Mouse (Mus musculus): ENCODE data around the gene Rhot1. TPM values are rescaled to one million over a fixed set of nuclear protein-coding genes. Genes with fewer than 3 reads are reported as not detected.
A peak's percentile ranks its signal among the peaks of the same experiment; 100 is the strongest.

Rhot1 gene
- polyA plus RNA-seq, 2 experiments: 40.3 to 55.8 TPM

DNA sequence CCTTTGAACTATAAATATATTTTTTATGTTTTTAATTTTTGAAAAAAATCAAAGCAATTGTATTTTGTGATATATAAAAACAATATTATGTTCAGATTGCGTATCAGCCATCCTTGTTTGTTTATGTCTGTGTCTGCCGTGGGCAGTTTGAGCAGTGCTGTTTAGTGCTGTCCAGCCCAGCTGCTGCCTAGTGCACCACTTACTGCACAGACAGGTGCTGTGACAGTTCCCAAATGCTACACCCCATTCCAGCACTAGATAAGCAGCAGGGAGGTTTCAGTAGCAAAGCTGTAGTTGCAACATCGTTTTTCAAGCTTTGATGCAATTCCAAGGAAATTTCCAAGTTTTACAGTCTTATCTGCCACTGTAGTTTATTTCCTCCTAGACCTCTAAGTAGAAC, 28.5 kb downstream of the Rhot1 start:
- Histone ChIP-seq H3K4me1 (ENCODE audit: control insufficient read depth, insufficient read depth, low read length) (no peaks in the 10 kb centered on the region), H3K27me3 (ENCODE audit: control insufficient read depth, insufficient read depth, low read length) (no peaks in the 10 kb centered on the region), H3K36me3 (ENCODE audit: control insufficient read depth, insufficient read depth, low read length) (peaks cover 41% of the 10 kb centered on the region), H3K4me3 (replicated peaks; ENCODE audit: low read length) (no peak overlapping the region), H3K27ac (replicated peaks; ENCODE audit: low read depth, low read length) (no peak overlapping the region), H3K9me3 (ENCODE audit: control insufficient read depth, low read length) (no peaks in the 10 kb centered on the region), H3K4me2 (replicated peaks; ENCODE audit: low read depth, low read length, severe bottlenecking) (no peak overlapping the region), H3K9ac (ENCODE audit: low read depth, low read length, severe bottlenecking) (no peak overlapping the region)
- no peak for TF ChIP-seq POLR2A (IDR thresholded peaks at IDR 0.05; ENCODE audit: borderline replicate concordance, extremely low read depth, insufficient read depth, insufficient read length)
- ATAC-seq (ENCODE audit: low FRiP score, low read depth) (no peak), DNase-seq (ENCODE audit: low spot score) (no peak)
- 80% methylated on average over 3 of the region's 3 CpGs for WGBS

DNA sequence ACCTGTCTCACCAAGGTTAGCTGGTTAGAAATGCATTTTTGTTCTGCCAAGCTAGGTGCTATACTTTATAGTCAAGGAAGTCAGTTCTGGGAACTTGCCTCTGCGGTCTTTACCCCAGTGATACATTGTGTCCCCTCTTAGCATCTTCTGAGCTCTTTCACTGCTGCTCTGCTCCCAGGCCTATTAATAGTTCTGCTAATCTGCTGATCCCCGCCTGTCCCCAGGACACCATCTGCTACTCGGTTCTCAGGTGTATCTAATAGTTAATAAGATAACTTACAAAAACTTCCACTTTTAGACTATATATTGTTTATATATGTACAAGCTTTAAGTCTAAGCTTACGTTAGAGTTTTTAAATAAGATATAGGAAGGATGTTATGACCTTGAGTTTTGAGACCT, 29.5 kb downstream of the Rhot1 start:
- ATAC-seq (ENCODE audit: low FRiP score, low read depth) (no peak), DNase-seq (ENCODE audit: low spot score) (no peak)
- Histone ChIP-seq H3K27ac (replicated peaks; ENCODE audit: low read depth, low read length) (no peak overlapping the region), H3K4me3 (replicated peaks; ENCODE audit: low read length) (no peak overlapping the region), H3K27me3 (ENCODE audit: control insufficient read depth, insufficient read depth, low read length) (no peaks in the 10 kb centered on the region), H3K9me3 (ENCODE audit: control insufficient read depth, low read length) (no peaks in the 10 kb centered on the region), H3K9ac (ENCODE audit: low read depth, low read length, severe bottlenecking) (no peak overlapping the region), H3K4me2 (replicated peaks; ENCODE audit: low read depth, low read length, severe bottlenecking) (no peak overlapping the region), H3K36me3 (ENCODE audit: control insufficient read depth, insufficient read depth, low read length) (peaks cover 41% of the 10 kb centered on the region), H3K4me1 (ENCODE audit: control insufficient read depth, insufficient read depth, low read length) (no peaks in the 10 kb centered on the region)
- no peak for TF ChIP-seq POLR2A (IDR thresholded peaks at IDR 0.05; ENCODE audit: borderline replicate concordance, extremely low read depth, insufficient read depth, insufficient read length)
- WGBS: 91% methylated on average over 4 of the region's 4 CpGs

DNA sequence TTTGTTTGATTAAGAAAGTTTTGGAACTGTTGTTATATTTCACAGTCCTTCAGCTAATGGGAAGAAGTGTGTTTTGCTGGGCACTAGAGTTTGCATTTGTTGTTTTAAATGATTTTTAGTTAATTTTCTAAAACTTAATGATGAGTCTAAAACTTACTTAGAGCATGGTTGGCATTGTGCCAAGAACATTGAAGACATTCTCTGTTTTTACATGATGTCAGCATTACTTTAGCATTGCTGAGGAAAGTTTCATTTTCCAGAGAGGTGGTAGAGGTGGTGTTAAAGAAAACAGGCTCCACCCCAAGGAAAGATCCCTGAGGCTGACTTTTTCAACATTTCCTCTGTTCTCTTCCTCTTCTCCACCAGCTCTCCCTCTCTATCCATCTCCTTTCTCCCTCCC, 38.2 kb downstream of the Rhot1 start:
- Histone ChIP-seq H3K36me3 (ENCODE audit: control insufficient read depth, insufficient read depth, low read length) (peaks cover 82% of the 10 kb centered on the region), H3K9me3 (ENCODE audit: control insufficient read depth, low read length) (no peaks in the 10 kb centered on the region), H3K27me3 (ENCODE audit: control insufficient read depth, insufficient read depth, low read length) (no peaks in the 10 kb centered on the region), H3K4me2 (replicated peaks; ENCODE audit: low read depth, low read length, severe bottlenecking) (no peak overlapping the region), H3K27ac (replicated peaks; ENCODE audit: low read depth, low read length) (no peak overlapping the region), H3K4me3 (replicated peaks; ENCODE audit: low read length) (no peak overlapping the region), H3K4me1 (ENCODE audit: control insufficient read depth, insufficient read depth, low read length) (no peaks in the 10 kb centered on the region), H3K9ac (ENCODE audit: low read depth, low read length, severe bottlenecking) (no peak overlapping the region)
- no peak for ATAC-seq (ENCODE audit: low FRiP score, low read depth)
- TF ChIP-seq POLR2A (IDR thresholded peaks at IDR 0.05; ENCODE audit: borderline replicate concordance, extremely low read depth, insufficient read depth, insufficient read length): no peak
- peak; percentile 7 for DNase-seq (ENCODE audit: low spot score)

DNA sequence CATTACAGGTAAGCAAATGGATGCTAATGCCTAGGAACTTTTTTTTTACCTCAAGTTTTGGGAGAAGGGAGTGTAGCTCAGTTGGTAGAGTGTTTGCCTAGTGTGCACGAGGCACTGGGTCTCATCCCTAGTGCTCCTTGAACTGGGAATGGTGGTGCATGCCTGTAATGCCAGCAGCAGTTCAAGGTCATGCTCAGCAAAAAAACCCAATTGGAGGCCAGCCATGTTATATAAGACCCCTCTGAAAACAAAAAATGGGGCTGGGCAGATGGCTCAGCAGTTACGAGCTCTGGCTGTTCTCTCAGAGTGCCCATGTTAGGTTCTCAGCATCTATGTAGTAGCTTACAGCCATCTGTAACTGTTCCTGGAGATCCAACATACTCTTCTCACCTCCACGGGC, 39.7 kb downstream of the Rhot1 start:
- Histone ChIP-seq H3K4me1 (ENCODE audit: control insufficient read depth, insufficient read depth, low read length) (no peaks in the 10 kb centered on the region), H3K27me3 (ENCODE audit: control insufficient read depth, insufficient read depth, low read length) (no peaks in the 10 kb centered on the region), H3K27ac (replicated peaks; ENCODE audit: low read depth, low read length) (no peak overlapping the region), H3K36me3 (ENCODE audit: control insufficient read depth, insufficient read depth, low read length) (peaks cover 77% of the 10 kb centered on the region), H3K4me2 (replicated peaks; ENCODE audit: low read depth, low read length, severe bottlenecking) (no peak overlapping the region), H3K4me3 (replicated peaks; ENCODE audit: low read length) (no peak overlapping the region), H3K9me3 (ENCODE audit: control insufficient read depth, low read length) (no peaks in the 10 kb centered on the region), H3K9ac (ENCODE audit: low read depth, low read length, severe bottlenecking) (no peak overlapping the region)
- ATAC-seq (ENCODE audit: low FRiP score, low read depth) (no peak), DNase-seq (ENCODE audit: low spot score) (no peak)
- TF ChIP-seq POLR2A (IDR thresholded peaks at IDR 0.05; ENCODE audit: borderline replicate concordance, extremely low read depth, insufficient read depth, insufficient read length): no peak
- 91% methylated on average over 3 of the region's 3 CpGs for WGBS

DNA sequence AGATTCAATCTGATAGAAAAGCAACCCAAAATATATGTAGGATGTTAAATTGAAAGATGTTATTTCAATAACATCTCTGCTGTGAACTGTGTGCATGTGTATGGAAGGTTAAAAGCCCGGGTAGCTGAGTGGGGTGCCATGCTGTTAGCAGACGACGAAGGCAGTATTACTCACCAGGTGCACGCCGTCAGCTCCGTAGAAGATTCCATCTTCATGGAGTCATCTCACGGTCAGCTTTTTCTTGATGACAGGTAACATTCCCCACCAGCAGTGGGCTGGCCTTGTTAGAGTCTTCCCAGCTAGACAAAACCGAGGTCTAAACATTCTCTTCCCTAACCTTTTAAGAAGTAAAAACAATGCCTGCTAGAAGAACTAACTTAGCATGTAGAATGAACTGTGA, 55.3 kb downstream of the Rhot1 start:
- DNase-seq (ENCODE audit: low spot score) (no peak), ATAC-seq (ENCODE audit: low FRiP score, low read depth) (no peak)
- peaks cover 50% of the 10 kb centered on the region for H3K36me3 ChIP-seq (ENCODE audit: control insufficient read depth, insufficient read depth, low read length)
- H3K27ac ChIP-seq (replicated peaks; ENCODE audit: low read depth, low read length): no peak overlapping the region
- H3K27me3 ChIP-seq (ENCODE audit: control insufficient read depth, insufficient read depth, low read length): no peaks in the 10 kb centered on the region
- H3K9ac ChIP-seq (ENCODE audit: low read depth, low read length, severe bottlenecking): no peak overlapping the region
- no peak overlapping the region for H3K4me3 ChIP-seq (replicated peaks; ENCODE audit: low read length)
- H3K4me2 ChIP-seq (replicated peaks; ENCODE audit: low read depth, low read length, severe bottlenecking): no peak overlapping the region
- 95% methylated on average over 8 of the region's 8 CpGs for WGBS
- TF ChIP-seq POLR2A (IDR thresholded peaks at IDR 0.05; ENCODE audit: borderline replicate concordance, extremely low read depth, insufficient read depth, insufficient read length): no peak
- no peaks in the 10 kb centered on the region for H3K9me3 ChIP-seq (ENCODE audit: control insufficient read depth, low read length)
- no peaks in the 10 kb centered on the region for H3K4me1 ChIP-seq (ENCODE audit: control insufficient read depth, insufficient read depth, low read length)

DNA sequence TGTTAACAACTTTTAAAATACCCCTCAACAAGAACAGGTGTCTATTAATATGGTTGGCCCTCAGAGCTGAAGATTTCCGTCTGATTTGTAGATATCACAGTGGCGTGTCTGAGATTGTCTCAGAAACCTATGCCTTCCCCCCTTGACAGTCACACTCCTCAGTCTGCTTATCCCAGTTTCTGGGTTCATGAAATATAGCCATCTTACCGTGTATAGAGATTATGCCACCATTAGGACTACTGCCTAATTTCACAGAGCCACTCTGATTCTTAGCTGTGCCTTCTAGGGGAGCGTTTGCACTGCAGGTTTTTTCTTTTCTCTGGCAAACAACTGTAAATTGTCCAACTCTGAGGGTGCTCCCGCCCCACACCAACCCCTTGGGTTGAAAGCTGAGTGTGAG, 62.3 kb downstream of the Rhot1 start:
- DNase-seq (ENCODE audit: low spot score) (no peak), ATAC-seq (ENCODE audit: low FRiP score, low read depth) (no peak)
- Histone ChIP-seq H3K9me3 (ENCODE audit: control insufficient read depth, low read length) (peaks cover 4% of the 10 kb centered on the region; the same call in 1 of the 2 replicates), H3K27ac (replicated peaks; ENCODE audit: low read depth, low read length) (no peak overlapping the region), H3K4me1 (ENCODE audit: control insufficient read depth, insufficient read depth, low read length) (no peaks in the 10 kb centered on the region), H3K9ac (ENCODE audit: low read depth, low read length, severe bottlenecking) (no peak overlapping the region), H3K4me2 (replicated peaks; ENCODE audit: low read depth, low read length, severe bottlenecking) (no peak overlapping the region), H3K36me3 (ENCODE audit: control insufficient read depth, insufficient read depth, low read length) (peaks cover 10% of the 10 kb centered on the region), H3K4me3 (replicated peaks; ENCODE audit: low read length) (no peak overlapping the region), H3K27me3 (ENCODE audit: control insufficient read depth, insufficient read depth, low read length) (no peaks in the 10 kb centered on the region)
- WGBS: 78% methylated on average over 5 of the region's 5 CpGs
- no peak for TF ChIP-seq POLR2A (IDR thresholded peaks at IDR 0.05; ENCODE audit: borderline replicate concordance, extremely low read depth, insufficient read depth, insufficient read length)

Measured in limb, embryonic 14.5 days (tissue).